Mouse (Mus musculus): ENCODE data around the gene Ndufs1. TPM values are rescaled to one million over a fixed set of nuclear protein-coding genes. Genes with fewer than 3 reads are reported as not detected.

Ndufs1 gene
- polyA plus RNA-seq, 1 experiment: 58.8 TPM

DNA sequence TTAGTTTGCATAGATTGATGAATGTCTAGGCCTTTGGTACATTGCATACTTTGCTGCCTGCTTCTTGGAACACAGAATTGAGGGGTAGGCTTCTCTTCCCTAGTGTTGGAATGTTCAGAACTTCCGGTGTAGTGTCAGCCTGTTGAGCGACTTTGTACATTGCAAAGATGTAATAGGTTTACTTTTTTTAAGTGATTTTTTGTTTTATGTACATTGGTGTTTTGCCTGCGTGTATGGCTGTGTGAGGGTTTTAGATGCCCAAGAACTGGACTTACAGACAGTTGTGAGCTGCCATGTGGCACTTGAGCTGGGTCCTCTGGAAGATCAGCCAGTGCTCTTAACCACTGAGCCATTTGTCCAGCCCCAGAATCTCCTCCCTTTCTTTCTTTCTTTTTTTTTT lies 61.1 kb downstream of the Ndufs1 start:
- peak overlapping the region; percentile 87 for H3K4me2 ChIP-seq (ENCODE audit: low read depth)
- peak overlapping the region; percentile 55 for H3K4me3 ChIP-seq
- no peak overlapping the region for H3ac ChIP-seq (ENCODE audit: control insufficient read depth, insufficient read length)
- TF ChIP-seq MYOD1 (IDR thresholded peaks at IDR 0.05; ENCODE audit: control insufficient read depth in 1 of 3, insufficient read length in 2 of 3, low read depth in 2 of 3) (no peak), POLR2A (IDR thresholded peaks at IDR 0.05; ENCODE audit: insufficient read length, low read depth) (no peak), SRF (IDR thresholded peaks at IDR 0.05; ENCODE audit: control insufficient read depth, insufficient read length, low read depth) (no peak), MAX (IDR thresholded peaks at IDR 0.05; ENCODE audit: low read depth) (no peak), TCF3 (IDR thresholded peaks at IDR 0.05; ENCODE audit: insufficient read length, low read depth) (no peak), E2F4 (IDR thresholded peaks at IDR 0.05; ENCODE audit: insufficient read depth) (no peak), POLR2AphosphoS2 (IDR thresholded peaks at IDR 0.05; ENCODE audit: insufficient read length, low read depth) (no peak), CEBPB (IDR thresholded peaks at IDR 0.05; ENCODE audit: insufficient read depth, poor library complexity, severe bottlenecking) (no peak), TCF12 (IDR thresholded peaks at IDR 0.05; ENCODE audit: insufficient read depth, poor library complexity, severe bottlenecking) (no peak), USF1 (IDR thresholded peaks at IDR 0.05; ENCODE audit: low read depth) (no peak), MYOG (IDR thresholded peaks at IDR 0.05; ENCODE audit: control insufficient read depth in 1 of 3, insufficient read depth in 1 of 3, insufficient read length in 2 of 3, low read depth in 2 of 3) (no peak), REST (IDR thresholded peaks at IDR 0.05; ENCODE audit: insufficient read depth, insufficient read length) (no peak)
- H3K27me3 ChIP-seq (ENCODE audit: control insufficient read depth, insufficient read depth, insufficient read length): no peaks in the 10 kb centered on the region
- peaks cover 59% of the 10 kb centered on the region for H3K79me2 ChIP-seq (ENCODE audit: control insufficient read depth, insufficient read depth)
- peaks cover 18% of the 10 kb centered on the region for H3K36me3 ChIP-seq (ENCODE audit: control insufficient read depth, insufficient read depth)

DNA sequence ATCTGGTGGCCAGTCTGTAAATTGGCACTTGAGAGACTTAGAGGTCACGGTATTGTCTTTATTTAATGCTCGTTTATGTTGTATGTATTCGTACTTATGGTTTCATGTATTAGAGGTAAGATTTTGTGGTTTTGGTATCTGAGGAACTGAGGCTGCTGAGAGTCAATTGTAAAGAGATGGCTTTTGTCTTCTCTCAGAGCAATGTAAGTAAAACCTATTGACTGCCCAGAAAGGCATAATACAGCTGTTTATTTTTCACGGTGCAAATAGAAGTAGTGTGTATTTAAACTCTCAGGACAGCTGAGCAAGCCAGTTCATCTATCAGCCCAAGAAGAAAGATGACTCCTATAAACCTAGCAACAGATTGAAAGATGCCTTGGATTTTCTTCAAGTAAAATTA lies 61.5 kb downstream of the Ndufs1 start:
- Histone ChIP-seq H3K27me3 (ENCODE audit: control insufficient read depth, insufficient read depth, insufficient read length) (no peaks in the 10 kb centered on the region), H3K79me2 (ENCODE audit: control insufficient read depth, insufficient read depth) (peaks cover 63% of the 10 kb centered on the region), H3ac (ENCODE audit: control insufficient read depth, insufficient read length) (peak overlapping the region; percentile 80), H3K36me3 (ENCODE audit: control insufficient read depth, insufficient read depth) (peaks cover 14% of the 10 kb centered on the region), H3K4me3 (peak overlapping the region; percentile 55), H3K4me2 (ENCODE audit: low read depth) (peak overlapping the region; percentile 87)
- no peak for TF ChIP-seq POLR2AphosphoS2 (IDR thresholded peaks at IDR 0.05; ENCODE audit: insufficient read length, low read depth)

DNA sequence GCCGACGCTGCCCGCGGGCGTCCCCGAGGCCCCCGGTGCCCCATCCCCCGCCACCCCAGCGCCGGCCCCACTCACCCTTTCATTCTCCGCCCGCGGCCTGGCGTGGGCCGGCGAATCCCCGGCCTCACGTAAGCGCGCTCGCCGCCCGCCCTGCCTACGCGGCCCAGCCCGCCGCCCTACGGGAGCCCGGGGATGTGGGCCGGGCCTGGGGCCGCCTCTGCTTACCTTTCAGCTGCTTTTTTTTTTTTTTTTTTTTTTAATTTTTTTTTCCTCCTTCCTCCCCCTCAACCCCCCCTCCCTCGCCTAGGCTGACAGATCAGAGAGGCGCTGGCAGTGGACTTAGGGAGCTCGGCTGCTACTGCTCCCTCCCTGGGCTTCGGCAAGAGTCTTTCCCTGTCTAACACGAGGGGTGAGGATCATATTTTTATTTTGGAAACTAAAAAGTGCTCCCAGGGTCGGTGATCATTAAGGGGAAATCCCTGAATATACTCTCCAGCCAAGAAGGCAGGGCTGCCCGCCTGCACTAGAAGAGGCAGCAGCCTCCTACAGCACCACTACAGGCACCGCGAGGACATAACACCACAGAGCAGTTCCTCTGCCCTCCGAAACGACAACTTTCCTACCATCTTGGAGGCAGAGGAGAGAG lies 62.4 kb downstream of the Ndufs1 start, which contains the start of gene Ino80d:
Gene Ino80d, minus strand, starts transcription at position 532 of the 646 bp plus-strand sequence.
- H3K4me3 ChIP-seq: peak within 1 kb of the TSS; percentile 55
- peaks cover 8% of the 10 kb centered on the region for H3K36me3 ChIP-seq (ENCODE audit: control insufficient read depth, insufficient read depth)
- peaks cover 72% of the 10 kb centered on the region for H3K79me2 ChIP-seq (ENCODE audit: control insufficient read depth, insufficient read depth)
- H3K27me3 ChIP-seq (ENCODE audit: control insufficient read depth, insufficient read depth, insufficient read length): no peaks in the 10 kb centered on the region
- peak within 1 kb of the TSS; percentile 80 for H3ac ChIP-seq (ENCODE audit: control insufficient read depth, insufficient read length)
- H3K4me2 ChIP-seq (ENCODE audit: low read depth): peak within 1 kb of the TSS; percentile 87
- no peak for TF ChIP-seq CEBPB (IDR thresholded peaks at IDR 0.05; ENCODE audit: insufficient read depth, poor library complexity, severe bottlenecking)
- TF ChIP-seq MAX (IDR thresholded peaks at IDR 0.05; ENCODE audit: low read depth): no peak
- TF ChIP-seq REST (IDR thresholded peaks at IDR 0.05; ENCODE audit: insufficient read depth, insufficient read length): no peak
- TF ChIP-seq POLR2A (IDR thresholded peaks at IDR 0.05; ENCODE audit: insufficient read length, low read depth): peak; percentile 56
- TF ChIP-seq USF1 (IDR thresholded peaks at IDR 0.05; ENCODE audit: low read depth): no peak
- no peak for TF ChIP-seq E2F4 (IDR thresholded peaks at IDR 0.05; ENCODE audit: insufficient read depth)
- TF ChIP-seq TCF3 (IDR thresholded peaks at IDR 0.05; ENCODE audit: insufficient read length, low read depth): no peak
- TF ChIP-seq SRF (IDR thresholded peaks at IDR 0.05; ENCODE audit: control insufficient read depth, insufficient read length, low read depth): no peak
- peak; percentile 40 for TF ChIP-seq POLR2AphosphoS2 (IDR thresholded peaks at IDR 0.05; ENCODE audit: insufficient read length, low read depth)
- peak in 1 of 3 experiments; percentile 29 for TF ChIP-seq MYOG (IDR thresholded peaks at IDR 0.05; ENCODE audit: control insufficient read depth in 1 of 3, insufficient read depth in 1 of 3, insufficient read length in 2 of 3, low read depth in 2 of 3)

DNA sequence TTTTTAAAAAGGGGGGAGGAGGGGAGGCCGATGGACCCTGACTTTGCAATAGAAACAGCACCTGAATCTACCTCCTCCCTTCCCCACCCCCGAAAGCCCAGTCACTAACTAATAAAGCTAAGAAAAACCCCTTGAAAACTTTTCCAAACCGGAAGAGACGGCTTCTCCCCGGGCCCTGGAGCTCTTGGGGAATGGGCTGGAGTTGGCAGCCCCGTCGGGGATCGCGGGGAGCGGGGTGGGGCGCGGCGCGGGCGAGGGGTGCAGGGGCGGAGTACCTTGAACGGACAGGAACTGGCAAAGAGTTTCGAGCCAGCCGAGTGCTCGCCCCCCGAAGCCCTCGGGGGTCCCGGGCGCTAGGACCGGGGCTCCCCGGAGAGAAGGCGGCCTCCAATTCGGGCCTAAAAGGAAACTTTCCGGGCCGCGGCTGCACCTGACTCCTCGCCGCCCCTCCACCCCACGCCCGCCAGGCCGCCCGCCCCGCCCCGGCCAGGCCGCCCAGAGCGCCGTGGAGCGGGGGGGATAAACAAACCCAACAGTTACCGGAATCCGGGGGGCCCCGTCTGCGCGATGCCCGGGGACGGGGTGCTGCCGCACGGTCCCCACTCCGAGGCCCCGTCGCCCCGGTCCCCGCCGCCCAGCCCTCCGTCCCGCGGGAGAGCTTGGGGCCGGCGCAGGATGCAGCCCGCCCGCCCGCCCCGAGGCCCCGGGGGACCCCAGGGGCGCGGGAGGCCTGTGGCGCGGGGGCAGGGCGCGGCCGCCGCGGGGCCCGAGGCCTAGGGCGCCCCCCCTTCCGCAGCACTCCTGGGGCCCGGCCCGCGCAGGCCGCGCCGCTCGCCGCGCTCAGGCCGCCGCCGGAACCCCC lies 63.1 kb downstream of the Ndufs1 start:
- Histone ChIP-seq H3K4me3 (peak overlapping the region; percentile 55), H3K4me2 (ENCODE audit: low read depth) (peak overlapping the region; percentile 97), H3K27me3 (ENCODE audit: control insufficient read depth, insufficient read depth, insufficient read length) (no peaks in the 10 kb centered on the region), H3K79me2 (ENCODE audit: control insufficient read depth, insufficient read depth) (peaks cover 79% of the 10 kb centered on the region), H3ac (ENCODE audit: control insufficient read depth, insufficient read length) (peak overlapping the region; percentile 80), H3K36me3 (ENCODE audit: control insufficient read depth, insufficient read depth) (peaks cover 6% of the 10 kb centered on the region)
- TF ChIP-seq MYOG (IDR thresholded peaks at IDR 0.05; ENCODE audit: control insufficient read depth in 1 of 3, insufficient read depth in 1 of 3, insufficient read length in 2 of 3, low read depth in 2 of 3): no peak
- TF ChIP-seq TCF12 (IDR thresholded peaks at IDR 0.05; ENCODE audit: insufficient read depth, poor library complexity, severe bottlenecking): no peak
- no peak for TF ChIP-seq MAX (IDR thresholded peaks at IDR 0.05; ENCODE audit: low read depth)
- no peak for TF ChIP-seq POLR2A (IDR thresholded peaks at IDR 0.05; ENCODE audit: insufficient read length, low read depth)
- TF ChIP-seq SRF (IDR thresholded peaks at IDR 0.05; ENCODE audit: control insufficient read depth, insufficient read length, low read depth): no peak

DNA sequence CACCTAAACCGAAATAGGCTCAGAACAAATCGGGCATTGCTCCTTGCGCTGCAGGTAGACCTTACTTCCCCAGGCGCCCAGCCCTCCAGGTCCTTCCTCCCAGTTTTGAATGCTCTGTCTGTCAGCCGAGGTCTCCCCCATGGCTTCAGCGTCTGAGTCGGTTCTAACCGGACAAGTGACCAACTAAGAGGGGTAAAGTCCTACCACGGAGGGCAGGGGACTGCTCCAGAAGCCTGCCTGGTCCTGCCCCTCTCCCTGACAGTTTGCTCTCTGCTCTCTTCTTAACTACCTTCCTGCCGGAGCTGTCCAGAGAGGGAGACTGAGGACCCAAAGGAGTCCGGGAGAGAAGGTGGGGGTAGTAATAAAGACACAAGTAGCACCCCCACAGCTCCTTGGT lies 63.8 kb downstream of the Ndufs1 start:
- Histone ChIP-seq H3K4me3 (peak overlapping the region; percentile 55), H3K4me2 (ENCODE audit: low read depth) (peak overlapping the region; percentile 97), H3ac (ENCODE audit: control insufficient read depth, insufficient read length) (peak overlapping the region; percentile 80), H3K36me3 (ENCODE audit: control insufficient read depth, insufficient read depth) (no peaks in the 10 kb centered on the region), H3K27me3 (ENCODE audit: control insufficient read depth, insufficient read depth, insufficient read length) (no peaks in the 10 kb centered on the region), H3K79me2 (ENCODE audit: control insufficient read depth, insufficient read depth) (peaks cover 85% of the 10 kb centered on the region)
- TF ChIP-seq E2F4 (IDR thresholded peaks at IDR 0.05; ENCODE audit: insufficient read depth): no peak

Data from myocyte (in vitro differentiated cells).